Mouse (Mus musculus) CD4-positive, CD25-positive, alpha-beta regulatory T cell, adult 9 weeks (primary cell): ENCODE measurements around the gene Spry2. TPM values are rescaled to one million over a fixed set of nuclear protein-coding genes. Genes with fewer than 3 reads are reported as not detected.

Experiments used
- polyA plus RNA-seq: library from polyadenylated mRNA; unstranded; fragments of 100-300 nt; shearing (Covaris generic); gene quantifications from one replicate; pipeline ENCODE4 v1.2.1, GENCODE M21; 2017

Spry2 gene
- polyA plus RNA-seq = not detected

DNA sequence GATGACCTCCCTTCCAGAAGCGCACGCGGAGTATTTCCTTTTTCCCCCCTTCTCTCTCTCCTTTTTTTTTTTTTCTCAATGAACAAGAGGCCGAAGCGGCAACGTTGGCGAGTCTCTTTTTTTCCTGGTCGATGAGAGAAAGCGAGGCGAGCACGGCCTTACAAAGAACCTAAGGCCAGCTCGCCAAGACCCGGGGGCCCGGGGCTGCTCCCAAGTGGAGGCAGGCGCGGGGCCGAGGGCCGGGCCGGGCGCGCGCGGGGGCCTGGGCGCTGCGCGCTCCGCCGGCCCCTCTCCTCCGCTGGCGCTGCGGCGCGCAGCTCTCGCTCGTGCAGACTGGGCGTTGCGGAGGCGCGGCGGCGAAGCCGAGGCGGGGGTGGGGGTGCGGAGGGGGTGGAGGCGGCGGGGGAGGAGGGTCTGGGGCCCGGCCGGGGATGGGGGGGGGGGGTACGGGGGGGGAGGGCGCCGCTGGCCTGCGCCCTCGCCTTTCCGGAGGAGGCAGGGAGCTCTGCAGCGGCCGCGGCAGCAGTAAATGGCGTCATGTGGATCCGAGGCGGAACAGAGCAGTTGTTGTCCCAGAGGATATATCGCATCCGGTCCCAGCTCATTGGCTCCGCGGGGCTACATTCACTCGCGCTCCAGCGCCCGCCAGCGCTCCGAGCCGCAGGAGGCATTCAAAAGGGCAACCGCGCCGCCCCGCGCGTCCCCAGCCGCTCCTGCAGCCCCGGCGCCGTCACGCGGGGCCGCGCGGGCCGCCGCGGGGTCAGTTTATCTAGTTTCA is at the start of gene Spry2:
Spry2 (minus strand) TSS at position 29 of the 778 bp plus-strand sequence.

Other genes with a start within 250 kb of the Spry2 start
- not detected for gene Trim52, start 209.4 kb upstream of the Spry2 start, polyA plus RNA-seq